Mouse (Mus musculus): ENCODE results near the gene Fxyd7.

DNA sequence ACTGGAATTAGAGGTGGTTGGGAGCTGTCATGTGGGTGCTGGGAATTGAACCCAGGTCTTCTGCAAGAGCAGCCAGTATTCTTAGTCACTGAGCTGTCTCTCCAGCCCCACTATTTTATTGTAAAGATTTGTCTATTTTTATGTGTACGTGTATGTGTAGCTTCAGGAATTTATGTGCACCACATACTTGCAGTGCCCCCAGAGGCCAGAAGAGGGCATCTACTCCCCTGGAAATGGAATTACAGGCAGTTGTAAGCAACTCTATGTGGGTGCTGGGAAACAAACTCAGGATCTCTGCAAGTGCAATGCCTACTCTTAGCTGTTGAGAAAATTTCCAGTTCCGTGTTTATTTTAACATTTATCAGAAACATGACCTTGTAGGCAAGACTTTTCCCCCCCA, 54.8 kb downstream of the Fxyd7 start:
- no peak for TF ChIP-seq CTCF (IDR thresholded peaks at IDR 0.05; ENCODE audit: borderline replicate concordance, insufficient read depth, low read depth, low read length)
- no peak for TF ChIP-seq POLR2A (IDR thresholded peaks at IDR 0.05; ENCODE audit: borderline replicate concordance, insufficient read depth, low read length)

All from cerebellum, adult 2 months (tissue).